Mouse (Mus musculus) urinary bladder, postnatal 4 days (tissue): ENCODE results near the gene Olfr1192-ps1.
"Not testable (repeated sequence)": the region's sequence is repeated elsewhere in the genome, so short reads cannot be mapped to it uniquely, and the experiment has no call there.

Source experiments
- DNase-seq, 2 experiments: peaks; one replicate each; pipeline ENCODE4 v3.0.0; 2021 to 2022; ENCODE audit warnings: low spot score in 2 of 2

The Olfr1192-ps1 gene

GRCm38 (mm10) chr2:88648209-88648608, at the start of gene Olfr1192-ps1:
Gene Olfr1192-ps1 (plus strand): TSS chr2:88648509.
- DNase-seq: no peak

GRCm38 (mm10) chr2:88640242-88640641, 8.1 kb upstream of the Olfr1192-ps1 start, which contains the start of gene Olfr1191-ps1:
Gene Olfr1191-ps1 (plus strand): TSS chr2:88640542.
- not testable (repeated sequence) for DNase-seq

- DNase-seq: not testable (repeated sequence)
These were observed 27.0 kb downstream of the Olfr1192-ps1 start, which contains the start of gene Olfr1193 for GRCm38 (mm10) chr2:88675328-88675727. Gene Olfr1193 (plus strand): TSS chr2:88675628.

- DNase-seq: no peak
These were observed 40.8 kb downstream of the Olfr1192-ps1 start, which contains the start of gene Olfr1195 for GRCm38 (mm10) chr2:88689087-88689486. Gene Olfr1195 (minus strand): TSS chr2:88689187.

- no peak for DNase-seq
These were observed 56.2 kb downstream of the Olfr1192-ps1 start, which contains the start of gene Olfr1196 for GRCm38 (mm10) chr2:88704497-88704896. Gene Olfr1196 (minus strand): TSS chr2:88704597.
